Mouse (Mus musculus): ENCODE data around the gene Trim40.
A peak's percentile ranks its signal among the peaks of the same experiment; 100 is the strongest.
"Not testable (repeated sequence)": the region's sequence is repeated elsewhere in the genome, so short reads cannot be mapped to it uniquely, and the experiment has no call there.

The Trim40 gene

GRCm38 (mm10) chr17:36893387-36893786, 3.5 kb upstream of the Trim40 start:
- no peak for DNase-seq (ENCODE audit: low spot score in 2 of 2)

GRCm38 (mm10) chr17:36892362-36892761, 2.4 kb upstream of the Trim40 start:
- DNase-seq (ENCODE audit: low spot score in 2 of 2), result peak; percentile 11 to 23

- DNase-seq (ENCODE audit: low spot score in 2 of 2), result not testable (repeated sequence)
These were observed 1.6 kb upstream of the Trim40 start for GRCm38 (mm10) chr17:36891496-36891895.

GRCm38 (mm10) chr17:36885132-36885790, 4.7 kb downstream of the Trim40 start:
- DNase-seq (ENCODE audit: low spot score in 2 of 2), result no peak

GRCm38 (mm10) chr17:36883350-36883749, 6.6 kb downstream of the Trim40 start:
- no peak for DNase-seq (ENCODE audit: low spot score in 2 of 2)

GRCm38 (mm10) chr17:36874636-36875035, 15.3 kb downstream of the Trim40 start:
- no peak for DNase-seq (ENCODE audit: low spot score in 2 of 2)

GRCm38 (mm10) chr17:36869955-36870810, 19.7 kb downstream of the Trim40 start:
- DNase-seq (ENCODE audit: low spot score in 2 of 2), result no peak

- DNase-seq (ENCODE audit: low spot score in 2 of 2), result no peak
These were observed 20.5 kb downstream of the Trim40 start, which contains the start of gene Trim10 for GRCm38 (mm10) chr17:36869284-36869954. Trim10 (plus strand) TSS chr17:36869574.

- DNase-seq (ENCODE audit: low spot score in 2 of 2), result no peak
These were observed 21.1 kb downstream of the Trim40 start for GRCm38 (mm10) chr17:36868836-36869235.

GRCm38 (mm10) chr17:36866719-36867527, 23.0 kb downstream of the Trim40 start, which contains the start of gene Trim15:
Trim15 (minus strand) TSS chr17:36867210.
- no peak for DNase-seq (ENCODE audit: low spot score in 2 of 2)

- DNase-seq (ENCODE audit: low spot score in 2 of 2), result no peak
These were observed 28.2 kb downstream of the Trim40 start for GRCm38 (mm10) chr17:36861680-36862079.

GRCm38 (mm10) chr17:36858181-36858580, 31.7 kb downstream of the Trim40 start:
- no peak for DNase-seq (ENCODE audit: low spot score in 2 of 2)

GRCm38 (mm10) chr17:36856236-36856635, 33.7 kb downstream of the Trim40 start:
- no peak for DNase-seq (ENCODE audit: low spot score in 2 of 2)

- no peak for DNase-seq (ENCODE audit: low spot score in 2 of 2)
These were observed 34.4 kb downstream of the Trim40 start for GRCm38 (mm10) chr17:36855484-36855883.

- DNase-seq (ENCODE audit: low spot score in 2 of 2), result no peak
These were observed 38.3 kb downstream of the Trim40 start for GRCm38 (mm10) chr17:36851627-36852026.

- no peak for DNase-seq (ENCODE audit: low spot score in 2 of 2)
These were observed 38.7 kb downstream of the Trim40 start for GRCm38 (mm10) chr17:36851200-36851599.

GRCm38 (mm10) chr17:36849992-36850391, 39.9 kb downstream of the Trim40 start:
- no peak for DNase-seq (ENCODE audit: low spot score in 2 of 2)

- no peak for DNase-seq (ENCODE audit: low spot score in 2 of 2)
These were observed 41.0 kb downstream of the Trim40 start for GRCm38 (mm10) chr17:36848911-36849310.

GRCm38 (mm10) chr17:36844725-36845124, 45.2 kb downstream of the Trim40 start:
- DNase-seq (ENCODE audit: low spot score in 2 of 2), result no peak

- no peak for DNase-seq (ENCODE audit: low spot score in 2 of 2)
These were observed 45.6 kb downstream of the Trim40 start for GRCm38 (mm10) chr17:36844286-36844719.

GRCm38 (mm10) chr17:36843696-36844095, 46.2 kb downstream of the Trim40 start:
- DNase-seq (ENCODE audit: low spot score in 2 of 2), result no peak
